Mouse (Mus musculus): Measurements from ENCODE around the gene Dkk2.

The Dkk2 gene

GRCm38 (mm10) chr3:132129730-132130274 is 44.7 kb downstream of the Dkk2 start:
- no peak for DNase-seq

GRCm38 (mm10) chr3:132130781-132131180 is 45.7 kb downstream of the Dkk2 start:
- DNase-seq: no peak

- DNase-seq: no peak
Measured at GRCm38 (mm10) chr3:132131939-132132338, 46.8 kb downstream of the Dkk2 start.

GRCm38 (mm10) chr3:132134502-132134901 is 49.4 kb downstream of the Dkk2 start:
- DNase-seq: no peak

- DNase-seq: no peak
Measured at GRCm38 (mm10) chr3:132137802-132138378, 52.8 kb downstream of the Dkk2 start.

- DNase-seq: no peak
Measured at GRCm38 (mm10) chr3:132141031-132141430, 55.9 kb downstream of the Dkk2 start.

- DNase-seq: no peak
Measured at GRCm38 (mm10) chr3:132149446-132150025, 64.4 kb downstream of the Dkk2 start.

GRCm38 (mm10) chr3:132158817-132159216 is 73.7 kb downstream of the Dkk2 start:
- no peak for DNase-seq

GRCm38 (mm10) chr3:132168911-132169310 is 83.8 kb downstream of the Dkk2 start:
- DNase-seq: no peak

GRCm38 (mm10) chr3:132186888-132187552 is 101.9 kb downstream of the Dkk2 start:
- DNase-seq: no peak

- no peak for DNase-seq
Measured at GRCm38 (mm10) chr3:132201950-132202349, 116.9 kb downstream of the Dkk2 start.

GRCm38 (mm10) chr3:132202665-132203064 is 117.6 kb downstream of the Dkk2 start:
- no peak for DNase-seq

GRCm38 (mm10) chr3:132207469-132207868 is 122.4 kb downstream of the Dkk2 start:
- no peak for DNase-seq

- DNase-seq: no peak
Measured at GRCm38 (mm10) chr3:132211260-132211659, 126.2 kb downstream of the Dkk2 start.

- DNase-seq: no peak
Measured at GRCm38 (mm10) chr3:132219977-132220487, 134.9 kb downstream of the Dkk2 start.

GRCm38 (mm10) chr3:132227622-132228021 is 142.5 kb downstream of the Dkk2 start:
- DNase-seq: no peak

All from B cell, adult 2 months (primary cell).